Mouse (Mus musculus): ENCODE results near the gene Ifne. TPM values are rescaled to one million over a fixed set of nuclear protein-coding genes. Genes with fewer than 3 reads are reported as not detected.

Gene Ifne
- polyA plus RNA-seq, 1 experiment from 2014 or later: not detected

MicroRNAs within 50 kb of the gene (microRNA counts, 519-probe panel; counts per million panel counts)
- 2,661 counts per million, percentile 28 among the panel's probes with 10 or more counts for microRNA mmu-miR-31

Small RNA genes within 50 kb of the gene (microRNA-seq; reads per million reads assigned to microRNA genes)
- gene Mir31: 24.2 reads per million, percentile 36 among the genes with 10 or more reads in this experiment

Other genes starting within 250 kb of the Ifne start
- gene C87499, start 245.8 kb downstream of the Ifne start, polyA plus RNA-seq (2015; fragmentation: Nextera tagmentation; extraction: Ambion mirVana): not detected in 2 replicates
- gene Ifna13, start 235.7 kb downstream of the Ifne start, polyA plus RNA-seq (2015; fragmentation: Nextera tagmentation; extraction: Ambion mirVana): not detected in 2 replicates
- gene Ifna16, start 203.3 kb downstream of the Ifne start, polyA plus RNA-seq (2015; fragmentation: Nextera tagmentation; extraction: Ambion mirVana): not detected in 2 replicates
- not detected in 2 replicates for gene Ifna2, start 196.3 kb downstream of the Ifne start, polyA plus RNA-seq (2015; fragmentation: Nextera tagmentation; extraction: Ambion mirVana)
- not detected in 2 replicates for gene Ifnab, start 188.8 kb downstream of the Ifne start, polyA plus RNA-seq (2015; fragmentation: Nextera tagmentation; extraction: Ambion mirVana)
- 1.3 and 1.5 TPM in 2 replicates for gene Gm26566, start 158.4 kb downstream of the Ifne start, polyA plus RNA-seq (2015; fragmentation: Nextera tagmentation; extraction: Ambion mirVana)
- gene Klhl9, start 157.7 kb downstream of the Ifne start, polyA plus RNA-seq (2015; fragmentation: Nextera tagmentation; extraction: Ambion mirVana): 126 and 128 TPM in 2 replicates
- not detected in 2 replicates for gene Gm13271, start 125.3 kb downstream of the Ifne start, polyA plus RNA-seq (2015; fragmentation: Nextera tagmentation; extraction: Ambion mirVana)
- gene Gm13283, start 120.1 kb downstream of the Ifne start, polyA plus RNA-seq (2015; fragmentation: Nextera tagmentation; extraction: Ambion mirVana): not detected in 2 replicates
- not detected in 2 replicates for gene Gm13290, start 106.4 kb downstream of the Ifne start, polyA plus RNA-seq (2015; fragmentation: Nextera tagmentation; extraction: Ambion mirVana)
- gene Gm13289, start 103.3 kb downstream of the Ifne start, polyA plus RNA-seq (2015; fragmentation: Nextera tagmentation; extraction: Ambion mirVana): not detected in 2 replicates
- gene Gm13272, start 100.4 kb downstream of the Ifne start, polyA plus RNA-seq (2015; fragmentation: Nextera tagmentation; extraction: Ambion mirVana): not detected in 2 replicates
- not detected in 2 replicates for gene Ifnz, start 98.1 kb downstream of the Ifne start, polyA plus RNA-seq (2015; fragmentation: Nextera tagmentation; extraction: Ambion mirVana)
- not detected in 2 replicates for gene Gm13276, start 94.5 kb downstream of the Ifne start, polyA plus RNA-seq (2015; fragmentation: Nextera tagmentation; extraction: Ambion mirVana)
- not detected in 2 replicates for gene Gm13277, start 91.6 kb downstream of the Ifne start, polyA plus RNA-seq (2015; fragmentation: Nextera tagmentation; extraction: Ambion mirVana)
- not detected in 2 replicates for gene Gm13278, start 88.7 kb downstream of the Ifne start, polyA plus RNA-seq (2015; fragmentation: Nextera tagmentation; extraction: Ambion mirVana)
- not detected in 2 replicates for gene Gm13275, start 85.7 kb downstream of the Ifne start, polyA plus RNA-seq (2015; fragmentation: Nextera tagmentation; extraction: Ambion mirVana)
- gene Gm13279, start 82.8 kb downstream of the Ifne start, polyA plus RNA-seq (2015; fragmentation: Nextera tagmentation; extraction: Ambion mirVana): not detected in 2 replicates
- gene Gm13285, start 80.5 kb downstream of the Ifne start, polyA plus RNA-seq (2015; fragmentation: Nextera tagmentation; extraction: Ambion mirVana): 0.32 TPM in 1 of 2 replicates, not detected in the other
- gene Gm13287, start 76.9 kb downstream of the Ifne start, polyA plus RNA-seq (2015; fragmentation: Nextera tagmentation; extraction: Ambion mirVana): not detected in 2 replicates
- gene Gm13288, start 74.7 kb downstream of the Ifne start, polyA plus RNA-seq (2015; fragmentation: Nextera tagmentation; extraction: Ambion mirVana): not detected in 2 replicates
- gene Ifna7, start 64.0 kb downstream of the Ifne start, polyA plus RNA-seq (2015; fragmentation: Nextera tagmentation; extraction: Ambion mirVana): not detected in 2 replicates
- not detected in 2 replicates for gene Ifna11, start 60.2 kb downstream of the Ifne start, polyA plus RNA-seq (2015; fragmentation: Nextera tagmentation; extraction: Ambion mirVana)
- gene Ifna6, start 52.8 kb downstream of the Ifne start, polyA plus RNA-seq (2015; fragmentation: Nextera tagmentation; extraction: Ambion mirVana): not detected in 2 replicates
- gene Ifna5, start 44.7 kb downstream of the Ifne start, polyA plus RNA-seq (2015; fragmentation: Nextera tagmentation; extraction: Ambion mirVana): not detected in 2 replicates
- not detected in 2 replicates for gene Ifna4, start 38.3 kb downstream of the Ifne start, polyA plus RNA-seq (2015; fragmentation: Nextera tagmentation; extraction: Ambion mirVana)
- gene Ifna1, start 30.1 kb downstream of the Ifne start, polyA plus RNA-seq (2015; fragmentation: Nextera tagmentation; extraction: Ambion mirVana): not detected in 2 replicates